Mouse (Mus musculus): ENCODE results near the gene Bsx.

Bsx gene

DNA sequence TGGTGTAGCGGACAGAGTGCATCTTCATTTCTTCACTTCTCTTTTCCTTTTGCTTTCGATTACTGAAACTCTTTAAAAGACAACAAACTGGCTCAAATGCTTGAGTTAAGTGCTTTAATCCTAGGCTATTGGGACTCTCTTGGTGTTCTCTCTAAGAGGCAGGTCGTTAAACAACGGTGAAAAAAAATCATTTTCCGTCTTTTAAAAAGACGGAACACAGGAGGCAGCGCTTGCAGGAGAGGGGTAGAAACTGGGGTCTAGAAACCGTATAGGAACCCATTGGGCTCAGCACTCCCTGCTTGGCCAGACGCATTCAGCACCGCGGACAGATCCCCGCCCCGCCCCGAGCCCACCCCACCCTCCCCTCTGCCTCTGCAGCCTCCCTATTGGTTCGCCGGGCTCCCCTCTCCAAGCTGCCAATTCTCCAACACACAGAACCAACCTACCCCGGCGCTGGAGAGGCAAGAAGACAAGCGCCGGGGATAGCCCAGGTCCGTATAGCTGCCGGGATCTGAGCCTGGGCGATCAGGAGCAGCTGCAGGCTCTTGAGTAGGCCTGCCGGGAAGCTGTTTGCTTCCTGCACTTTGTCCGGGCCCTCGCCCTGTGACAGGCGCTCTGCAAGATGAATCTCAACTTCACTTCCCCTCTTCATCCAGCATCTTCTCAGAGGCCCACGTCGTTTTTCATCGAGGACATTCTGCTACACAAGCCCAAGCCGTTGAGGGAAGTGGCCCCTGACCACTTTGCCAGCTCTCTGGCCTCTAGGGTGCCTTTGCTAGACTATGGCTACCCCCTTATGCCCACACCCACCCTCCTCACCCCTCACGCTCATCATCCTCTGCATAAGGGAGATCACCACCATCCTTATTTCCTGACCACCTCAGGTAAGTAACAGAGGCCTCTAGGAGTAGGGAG, at the start of gene Bsx:
Gene Bsx (plus strand): TSS at position 572 of the 915 bp plus-strand sequence.
- no peaks in the 10 kb centered on the region for H3K36me3 ChIP-seq (ENCODE audit: insufficient read depth, low read length)
- H3K4me3 ChIP-seq (replicated peaks; ENCODE audit: low read length): peak within 1 kb of the TSS; percentile 64
- H3K4me1 ChIP-seq (replicated peaks; ENCODE audit: low read depth, low read length): peaks cover 32% of the 10 kb centered on the region
- no peaks in the 10 kb centered on the region for H3K9me3 ChIP-seq (ENCODE audit: low read length)
- TF ChIP-seq POU5F1 (IDR thresholded peaks at IDR 0.05; ENCODE audit: borderline replicate concordance, low read length) (no peak), CTCF (conservative IDR thresholded peaks at IDR 0.05; ENCODE audit: low read length) (no peak), NANOG (IDR thresholded peaks at IDR 0.05; ENCODE audit: borderline replicate concordance, low read length) (no peak)
- peaks cover 90% of the 10 kb centered on the region for H3K27me3 ChIP-seq (ENCODE audit: insufficient read depth, low read length)

GRCm38 (mm10) chr9:40825601-40826000, 48.3 kb upstream of the Bsx start:
- H3K9me3 ChIP-seq (ENCODE audit: low read length): no peaks in the 10 kb centered on the region
- H3K4me3 ChIP-seq (replicated peaks; ENCODE audit: low read length): no peak overlapping the region
- peaks cover 11% of the 10 kb centered on the region; the same call in 1 of the 2 replicates for H3K27me3 ChIP-seq (ENCODE audit: insufficient read depth, low read length)
- H3K4me1 ChIP-seq (replicated peaks; ENCODE audit: low read depth, low read length): peaks cover 9% of the 10 kb centered on the region
- no peaks in the 10 kb centered on the region for H3K36me3 ChIP-seq (ENCODE audit: insufficient read depth, low read length)
- TF ChIP-seq NANOG (IDR thresholded peaks at IDR 0.05; ENCODE audit: borderline replicate concordance, low read length): no peak
- TF ChIP-seq CTCF (conservative IDR thresholded peaks at IDR 0.05; ENCODE audit: low read length): no peak
- no peak for TF ChIP-seq POU5F1 (IDR thresholded peaks at IDR 0.05; ENCODE audit: borderline replicate concordance, low read length)

- Histone ChIP-seq H3K27me3 (ENCODE audit: insufficient read depth, low read length) (peaks cover 4% of the 10 kb centered on the region; the same call in 1 of the 2 replicates), H3K36me3 (ENCODE audit: insufficient read depth, low read length) (no peaks in the 10 kb centered on the region), H3K9me3 (ENCODE audit: low read length) (no peaks in the 10 kb centered on the region), H3K4me3 (replicated peaks; ENCODE audit: low read length) (no peak overlapping the region), H3K4me1 (replicated peaks; ENCODE audit: low read depth, low read length) (peaks cover under 1% of the 10 kb centered on the region)
- TF ChIP-seq CTCF (conservative IDR thresholded peaks at IDR 0.05; ENCODE audit: low read length) (no peak), NANOG (IDR thresholded peaks at IDR 0.05; ENCODE audit: borderline replicate concordance, low read length) (no peak), POU5F1 (IDR thresholded peaks at IDR 0.05; ENCODE audit: borderline replicate concordance, low read length) (no peak)
Observed at GRCm38 (mm10) chr9:40827366-40827765, 46.6 kb upstream of the Bsx start.

DNA sequence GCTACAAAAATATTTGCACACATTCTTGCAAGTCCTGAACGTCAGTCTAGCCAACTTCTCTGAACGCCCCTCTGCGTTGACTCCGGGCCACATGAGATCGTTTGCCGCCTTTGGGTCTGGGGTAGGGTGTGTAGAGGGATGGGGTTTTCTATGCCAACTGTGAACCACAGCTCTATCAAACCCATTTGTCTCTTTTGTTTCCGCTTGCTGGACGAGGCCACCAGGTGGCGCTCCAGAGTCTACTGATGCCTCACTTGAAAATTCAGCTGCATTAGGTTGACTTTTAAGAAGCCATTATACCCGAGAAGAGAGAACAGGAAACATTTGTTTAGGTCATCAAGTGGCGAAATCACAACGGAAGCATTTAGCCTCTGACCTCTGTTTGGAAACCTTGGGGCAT, 39.4 kb upstream of the Bsx start:
- H3K9me3 ChIP-seq (ENCODE audit: low read length): no peaks in the 10 kb centered on the region
- H3K4me1 ChIP-seq (replicated peaks; ENCODE audit: low read depth, low read length): 0 out of 2 replicates have a peak, but pooled peaks cover 6% of the 10 kb centered on the region
- no peak overlapping the region for H3K4me3 ChIP-seq (replicated peaks; ENCODE audit: low read length)
- H3K27me3 ChIP-seq (ENCODE audit: insufficient read depth, low read length): peaks cover 8% of the 10 kb centered on the region; the same call in 1 of the 2 replicates
- TF ChIP-seq NANOG (IDR thresholded peaks at IDR 0.05; ENCODE audit: borderline replicate concordance, low read length): no peak
- no peak for TF ChIP-seq POU5F1 (IDR thresholded peaks at IDR 0.05; ENCODE audit: borderline replicate concordance, low read length)
- peak; percentile 80 for TF ChIP-seq CTCF (conservative IDR thresholded peaks at IDR 0.05; ENCODE audit: low read length)
- no peaks in the 10 kb centered on the region for H3K36me3 ChIP-seq (ENCODE audit: insufficient read depth, low read length)

DNA sequence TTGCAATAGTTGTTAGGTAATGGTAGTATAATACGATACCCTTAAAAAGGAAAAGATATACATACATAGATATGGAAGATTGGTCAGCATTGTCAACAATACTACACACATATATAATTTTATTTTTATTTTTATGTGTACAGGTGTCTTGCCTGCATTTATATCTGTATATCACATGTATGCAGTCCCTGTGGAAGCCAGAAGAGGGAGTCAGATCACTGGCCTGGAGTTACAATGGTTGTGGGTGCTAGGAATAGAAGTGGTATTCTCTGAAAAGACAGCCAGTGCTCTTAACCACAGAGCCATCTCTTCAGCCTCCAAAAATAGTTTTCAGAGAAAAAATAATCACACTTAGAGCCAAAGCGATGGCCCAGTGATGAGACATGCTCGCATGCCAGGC, 37.2 kb upstream of the Bsx start:
- no peak overlapping the region for H3K4me3 ChIP-seq (replicated peaks; ENCODE audit: low read length)

DNA sequence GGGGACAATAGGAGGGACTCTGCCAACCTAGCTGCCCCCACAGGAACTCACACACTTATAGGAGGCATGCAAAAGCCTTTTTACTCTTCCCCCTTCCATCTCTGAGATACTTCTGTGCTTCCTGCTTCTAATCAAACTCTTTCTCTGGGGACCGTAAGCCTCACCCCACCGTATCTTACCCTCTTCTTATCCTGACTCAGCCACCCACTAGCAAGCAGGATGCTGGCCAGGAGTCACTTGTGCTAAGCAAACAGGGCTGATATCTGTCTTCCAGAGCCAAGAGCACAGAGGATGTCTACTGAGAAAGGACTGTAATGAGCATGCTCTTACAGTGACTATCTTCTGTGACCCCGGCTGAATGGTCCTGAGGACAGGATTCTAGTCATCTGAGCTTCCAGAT, 34.3 kb upstream of the Bsx start:
- H3K36me3 ChIP-seq (ENCODE audit: insufficient read depth, low read length): no peaks in the 10 kb centered on the region
- 0 out of 2 replicates have a peak, but pooled peaks cover 6% of the 10 kb centered on the region for H3K4me1 ChIP-seq (replicated peaks; ENCODE audit: low read depth, low read length)
- H3K4me3 ChIP-seq (replicated peaks; ENCODE audit: low read length): no peak overlapping the region
- peaks cover 9% of the 10 kb centered on the region; the same call in 1 of the 2 replicates for H3K27me3 ChIP-seq (ENCODE audit: insufficient read depth, low read length)
- TF ChIP-seq NANOG (IDR thresholded peaks at IDR 0.05; ENCODE audit: borderline replicate concordance, low read length): no peak
- TF ChIP-seq CTCF (conservative IDR thresholded peaks at IDR 0.05; ENCODE audit: low read length): no peak
- no peak for TF ChIP-seq POU5F1 (IDR thresholded peaks at IDR 0.05; ENCODE audit: borderline replicate concordance, low read length)
- H3K9me3 ChIP-seq (ENCODE audit: low read length): no peaks in the 10 kb centered on the region

More for the DNA sequence above, 37.2 kb upstream of the Bsx start:
- H3K4me1 ChIP-seq (replicated peaks; ENCODE audit: low read depth, low read length): 0 out of 2 replicates have a peak, but pooled peaks cover 6% of the 10 kb centered on the region
- TF ChIP-seq NANOG (IDR thresholded peaks at IDR 0.05; ENCODE audit: borderline replicate concordance, low read length): no peak
- no peak for TF ChIP-seq POU5F1 (IDR thresholded peaks at IDR 0.05; ENCODE audit: borderline replicate concordance, low read length)
- peak; percentile 71 for TF ChIP-seq CTCF (conservative IDR thresholded peaks at IDR 0.05; ENCODE audit: low read length)
- no peaks in the 10 kb centered on the region for H3K9me3 ChIP-seq (ENCODE audit: low read length)
- peaks cover 9% of the 10 kb centered on the region; the same call in 1 of the 2 replicates for H3K27me3 ChIP-seq (ENCODE audit: insufficient read depth, low read length)
- H3K36me3 ChIP-seq (ENCODE audit: insufficient read depth, low read length): no peaks in the 10 kb centered on the region

GRCm38 (mm10) chr9:40851515-40851914, 22.4 kb upstream of the Bsx start:
- Histone ChIP-seq H3K4me3 (replicated peaks; ENCODE audit: low read length) (no peak overlapping the region), H3K4me1 (replicated peaks; ENCODE audit: low read depth, low read length) (no peaks in the 10 kb centered on the region), H3K36me3 (ENCODE audit: insufficient read depth, low read length) (no peaks in the 10 kb centered on the region), H3K27me3 (ENCODE audit: insufficient read depth, low read length) (peaks cover 13% of the 10 kb centered on the region), H3K9me3 (ENCODE audit: low read length) (no peaks in the 10 kb centered on the region)
- no peak for TF ChIP-seq NANOG (IDR thresholded peaks at IDR 0.05; ENCODE audit: borderline replicate concordance, low read length)
- TF ChIP-seq POU5F1 (IDR thresholded peaks at IDR 0.05; ENCODE audit: borderline replicate concordance, low read length): no peak
- no peak for TF ChIP-seq CTCF (conservative IDR thresholded peaks at IDR 0.05; ENCODE audit: low read length)

DNA sequence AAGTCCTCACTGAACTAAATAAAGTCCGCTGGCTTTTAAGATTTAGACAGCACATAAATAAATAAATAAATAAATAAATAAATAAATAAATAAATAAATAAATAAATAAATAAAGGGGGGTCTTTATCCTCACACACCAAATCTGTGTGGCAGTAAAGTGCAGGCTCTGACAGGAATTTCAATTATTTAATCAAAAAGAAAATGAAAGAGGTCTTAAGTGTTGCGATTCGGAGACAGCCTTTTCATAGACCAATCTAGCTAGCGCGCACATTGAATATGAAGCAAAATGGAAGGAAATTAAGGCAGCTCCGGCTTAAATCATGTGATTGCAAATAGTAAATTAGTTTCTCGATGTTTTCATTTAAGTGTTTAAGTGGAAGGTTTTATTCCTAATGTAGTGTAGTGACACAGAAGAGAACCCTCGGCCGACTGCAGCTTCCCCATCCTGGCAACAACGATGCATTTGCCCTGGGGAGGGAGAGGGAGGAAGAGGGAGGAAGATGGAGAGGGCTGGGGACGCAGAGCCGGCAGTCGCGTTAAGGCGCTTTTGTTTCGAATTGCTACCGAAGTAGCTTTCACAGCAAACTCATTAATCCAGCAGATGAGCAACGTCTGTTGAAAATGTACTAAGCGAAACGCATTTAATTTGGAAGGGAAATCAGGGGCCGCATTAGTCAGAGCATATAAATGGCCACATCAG, 15.3 kb upstream of the Bsx start:
- TF ChIP-seq POU5F1 (IDR thresholded peaks at IDR 0.05; ENCODE audit: borderline replicate concordance, low read length) (no peak), NANOG (IDR thresholded peaks at IDR 0.05; ENCODE audit: borderline replicate concordance, low read length) (no peak), CTCF (conservative IDR thresholded peaks at IDR 0.05; ENCODE audit: low read length) (no peak)
- H3K4me1 ChIP-seq (replicated peaks; ENCODE audit: low read depth, low read length): peaks cover 25% of the 10 kb centered on the region
- no peaks in the 10 kb centered on the region for H3K36me3 ChIP-seq (ENCODE audit: insufficient read depth, low read length)
- peaks cover 26% of the 10 kb centered on the region for H3K27me3 ChIP-seq (ENCODE audit: insufficient read depth, low read length)
- peak overlapping the region; percentile 32; the same call in 1 of the 2 replicates for H3K4me3 ChIP-seq (replicated peaks; ENCODE audit: low read length)
- H3K9me3 ChIP-seq (ENCODE audit: low read length): no peaks in the 10 kb centered on the region
